Mouse (Mus musculus): ENCODE measurements at regions not wholly inside any gene's neighbourhood (a gene's known extent, or its start where the extent isn't known, plus 50 kb on each side); places are given as distances from the start of the nearest gene placed in this dataset.

DNA sequence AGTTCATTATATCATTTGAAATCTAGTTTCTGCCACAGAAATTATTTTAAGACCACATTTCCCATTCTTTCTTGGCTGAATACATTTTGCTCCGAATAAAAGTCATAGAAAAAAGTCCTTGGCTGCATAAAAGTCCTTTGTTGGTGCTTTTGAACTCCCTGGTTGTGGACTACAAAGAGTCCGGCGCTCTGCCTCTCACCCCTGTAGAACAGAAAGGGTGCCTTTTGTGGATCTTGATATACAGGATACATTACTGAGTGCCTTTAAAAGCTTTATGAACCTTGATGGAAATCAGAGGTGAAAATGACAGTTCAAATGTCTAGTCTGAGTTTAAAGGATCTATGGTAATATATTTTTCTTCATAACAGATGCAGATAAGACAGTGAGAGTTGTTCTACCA is 355.5 kb downstream of the Anxa1 start:
- Histone ChIP-seq H3K36me3 (ENCODE audit: control insufficient read depth, insufficient read depth, low read length) (no peaks in the 10 kb centered on the region), H3K9me3 (replicated peaks; ENCODE audit: control insufficient read depth, low read length) (no peaks in the 10 kb centered on the region), H3K27me3 (replicated peaks; ENCODE audit: control insufficient read depth, insufficient read depth, low read length) (no peaks in the 10 kb centered on the region), H3K27ac (ENCODE audit: low read depth, low read length) (no peak overlapping the region), H3K4me3 (ENCODE audit: low read depth, low read length) (no peak overlapping the region), H3K4me1 (ENCODE audit: control insufficient read depth, insufficient read depth, low read length) (no peaks in the 10 kb centered on the region), H3K4me2 (ENCODE audit: low read length) (no peak overlapping the region), H3K9ac (ENCODE audit: low read length) (no peak overlapping the region)
- WGBS, result 52% methylated on average over 3 of the region's 3 CpGs
- DNase-seq (ENCODE audit: low spot score) (peak; percentile 33), ATAC-seq (no peak)

DNA sequence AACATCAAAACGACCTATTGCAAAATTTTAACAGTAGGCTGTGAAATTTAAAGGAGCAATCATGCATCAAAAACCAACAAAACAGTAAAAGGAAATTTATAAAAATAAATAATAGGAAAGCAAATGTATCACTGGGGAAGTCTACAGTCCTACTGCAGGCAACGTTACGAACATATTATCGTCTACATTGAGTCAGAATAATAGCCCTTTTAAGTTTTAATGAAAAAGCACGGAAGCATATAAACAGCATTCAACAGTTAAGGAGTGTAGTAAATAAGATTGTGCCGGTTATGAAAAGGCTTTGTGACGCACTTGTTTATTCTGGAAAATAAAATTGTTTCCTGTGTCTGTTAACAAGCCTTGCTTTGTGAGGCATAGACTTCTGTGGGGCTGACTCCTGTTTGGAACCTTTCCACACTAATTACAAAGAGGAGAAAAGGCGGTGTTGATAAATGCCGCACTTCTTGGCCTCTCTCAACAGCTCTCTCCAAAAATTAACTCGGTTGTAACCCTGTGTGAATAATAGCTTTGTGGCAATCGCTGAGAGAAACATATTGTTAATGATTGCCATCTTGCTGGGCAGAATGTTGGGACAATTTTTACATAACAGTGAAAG is 363.0 kb downstream of the Anxa1 start:
- Histone ChIP-seq H3K9me3 (replicated peaks; ENCODE audit: control insufficient read depth, low read length) (no peaks in the 10 kb centered on the region), H3K36me3 (ENCODE audit: control insufficient read depth, insufficient read depth, low read length) (no peaks in the 10 kb centered on the region), H3K4me2 (ENCODE audit: low read length) (no peak overlapping the region), H3K27ac (ENCODE audit: low read depth, low read length) (no peak overlapping the region), H3K4me3 (ENCODE audit: low read depth, low read length) (no peak overlapping the region), H3K27me3 (replicated peaks; ENCODE audit: control insufficient read depth, insufficient read depth, low read length) (no peaks in the 10 kb centered on the region), H3K9ac (ENCODE audit: low read length) (no peak overlapping the region), H3K4me1 (ENCODE audit: control insufficient read depth, insufficient read depth, low read length) (peaks cover 5% of the 10 kb centered on the region; the same call in 1 of the 2 replicates)
- peak; percentile 79 for DNase-seq (ENCODE audit: low spot score)
- WGBS, result 16% methylated on average over 11 of the region's 11 CpGs
- ATAC-seq, result peak; percentile 82; the same call in 1 of the 2 replicates

GRCm38 (mm10) chr19:20014114-20014513 is 376.6 kb downstream of the Anxa1 start:
- no peaks in the 10 kb centered on the region for H3K36me3 ChIP-seq (ENCODE audit: control insufficient read depth, insufficient read depth, low read length)
- no peaks in the 10 kb centered on the region; the same call in 1 of the 2 replicates for H3K4me1 ChIP-seq (ENCODE audit: control insufficient read depth, insufficient read depth, low read length)
- WGBS, result 72% methylated on average over 4 of the region's 4 CpGs
- H3K4me2 ChIP-seq (ENCODE audit: low read length), result no peak overlapping the region
- no peaks in the 10 kb centered on the region for H3K27me3 ChIP-seq (replicated peaks; ENCODE audit: control insufficient read depth, insufficient read depth, low read length)
- no peak overlapping the region for H3K9ac ChIP-seq (ENCODE audit: low read length)
- DNase-seq (ENCODE audit: low spot score) (peak; percentile 32), ATAC-seq (no peak)
- no peaks in the 10 kb centered on the region; the same call in 1 of the 2 replicates for H3K9me3 ChIP-seq (replicated peaks; ENCODE audit: control insufficient read depth, low read length)
- no peak overlapping the region for H3K27ac ChIP-seq (ENCODE audit: low read depth, low read length)
- no peak overlapping the region for H3K4me3 ChIP-seq (ENCODE audit: low read depth, low read length)

GRCm38 (mm10) chr19:20009801-20010441 is 380.8 kb downstream of the Anxa1 start:
- 61% methylated on average over 12 of the region's 12 CpGs for WGBS
- peak; percentile 16 for DNase-seq (ENCODE audit: low spot score)
- H3K9me3 ChIP-seq (replicated peaks; ENCODE audit: control insufficient read depth, low read length), result no peaks in the 10 kb centered on the region
- H3K27me3 ChIP-seq (replicated peaks; ENCODE audit: control insufficient read depth, insufficient read depth, low read length), result no peaks in the 10 kb centered on the region
- no peak overlapping the region for H3K9ac ChIP-seq (ENCODE audit: low read length)
- no peak for ATAC-seq
- H3K36me3 ChIP-seq (ENCODE audit: control insufficient read depth, insufficient read depth, low read length), result no peaks in the 10 kb centered on the region
- H3K27ac ChIP-seq (ENCODE audit: low read depth, low read length), result no peak overlapping the region
- H3K4me3 ChIP-seq (ENCODE audit: low read depth, low read length), result no peak overlapping the region
- peak overlapping the region; percentile 4; the same call in 1 of the 2 replicates for H3K4me2 ChIP-seq (ENCODE audit: low read length)
- no peaks in the 10 kb centered on the region; the same call in 1 of the 2 replicates for H3K4me1 ChIP-seq (ENCODE audit: control insufficient read depth, insufficient read depth, low read length)

DNA sequence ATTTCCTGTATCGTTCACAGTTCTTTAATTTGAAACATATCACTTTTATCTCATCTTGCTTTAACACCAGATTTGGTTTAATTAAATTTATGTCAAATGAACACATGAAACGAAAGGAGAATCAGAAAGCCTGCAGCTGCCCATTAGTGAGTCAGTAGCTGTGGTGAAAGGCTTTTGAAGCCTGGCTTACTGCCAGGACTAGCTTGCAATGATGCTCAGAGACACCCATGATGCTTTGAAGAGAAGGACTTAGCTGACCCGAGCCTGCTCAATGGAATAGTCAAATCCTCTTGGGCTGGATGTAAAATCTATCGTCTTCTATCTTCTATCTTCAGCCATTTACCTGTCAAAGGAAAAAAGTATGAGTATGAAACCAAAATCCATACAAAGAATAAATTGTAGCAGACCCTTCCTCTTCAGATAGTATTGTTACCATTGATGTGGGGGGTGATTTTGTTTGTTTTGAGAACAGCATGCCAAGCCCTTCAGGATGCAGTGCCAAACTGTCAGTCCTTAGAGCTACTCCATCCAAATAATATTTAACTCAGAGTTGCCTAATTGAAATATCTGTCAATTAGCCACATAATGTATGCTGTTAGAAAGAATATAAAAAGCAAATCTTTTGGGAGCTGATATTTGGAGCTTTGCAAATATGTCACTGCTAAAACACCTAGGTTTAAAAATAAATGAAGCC is 384.7 kb downstream of the Anxa1 start:
- H3K27ac ChIP-seq (ENCODE audit: low read depth, low read length), result no peak overlapping the region
- WGBS, result 21% methylated on average over 4 of the region's 4 CpGs

DNA sequence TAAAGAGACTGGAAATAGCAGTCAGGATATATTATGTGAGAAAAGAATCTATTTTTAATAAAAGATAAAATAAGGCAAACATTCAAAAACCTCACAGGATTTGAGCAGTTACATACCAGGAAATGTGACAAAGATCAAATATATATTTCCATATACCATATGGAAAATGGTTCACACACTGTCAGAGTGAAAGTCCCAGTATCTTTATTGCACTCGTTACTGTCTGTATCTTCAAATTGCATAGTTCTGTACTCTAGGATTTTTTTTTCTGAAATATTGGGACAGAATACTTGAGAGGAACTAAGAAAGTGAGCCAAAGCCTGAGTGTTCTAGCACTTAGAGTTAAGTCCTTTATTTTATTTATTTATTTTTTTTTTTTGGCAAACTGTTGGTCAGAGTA is 403.5 kb downstream of the Anxa1 start:
- Histone ChIP-seq H3K27me3 (replicated peaks; ENCODE audit: control insufficient read depth, insufficient read depth, low read length) (no peaks in the 10 kb centered on the region), H3K36me3 (ENCODE audit: control insufficient read depth, insufficient read depth, low read length) (no peaks in the 10 kb centered on the region), H3K27ac (ENCODE audit: low read depth, low read length) (no peak overlapping the region), H3K4me2 (ENCODE audit: low read length) (no peak overlapping the region), H3K4me1 (ENCODE audit: control insufficient read depth, insufficient read depth, low read length) (no peaks in the 10 kb centered on the region), H3K9ac (ENCODE audit: low read length) (no peak overlapping the region), H3K4me3 (ENCODE audit: low read depth, low read length) (no peak overlapping the region), H3K9me3 (replicated peaks; ENCODE audit: control insufficient read depth, low read length) (no peaks in the 10 kb centered on the region)
- ATAC-seq, result no peak
- WGBS, result 84% methylated on average over 1 of the region's 1 CpGs
- no peak for DNase-seq (ENCODE audit: low spot score)

More for the DNA sequence above, 384.7 kb downstream of the Anxa1 start:
- ATAC-seq (peak; percentile 90), DNase-seq (ENCODE audit: low spot score) (peak; percentile 92)
- H3K27me3 ChIP-seq (replicated peaks; ENCODE audit: control insufficient read depth, insufficient read depth, low read length), result no peaks in the 10 kb centered on the region
- H3K4me3 ChIP-seq (ENCODE audit: low read depth, low read length), result no peak overlapping the region
- H3K36me3 ChIP-seq (ENCODE audit: control insufficient read depth, insufficient read depth, low read length), result no peaks in the 10 kb centered on the region
- no peaks in the 10 kb centered on the region for H3K9me3 ChIP-seq (replicated peaks; ENCODE audit: control insufficient read depth, low read length)
- H3K4me1 ChIP-seq (ENCODE audit: control insufficient read depth, insufficient read depth, low read length), result no peaks in the 10 kb centered on the region; the same call in 1 of the 2 replicates
- H3K4me2 ChIP-seq (ENCODE audit: low read length), result no peak overlapping the region
- no peak overlapping the region for H3K9ac ChIP-seq (ENCODE audit: low read length)

GRCm38 (mm10) chr19:19978816-19979215 is 411.9 kb downstream of the Anxa1 start:
- H3K4me3 ChIP-seq (ENCODE audit: low read depth, low read length), result no peak overlapping the region
- no peak overlapping the region for H3K9ac ChIP-seq (ENCODE audit: low read length)
- H3K4me2 ChIP-seq (ENCODE audit: low read length), result no peak overlapping the region
- WGBS, result 64% methylated on average over 6 of the region's 6 CpGs
- H3K27me3 ChIP-seq (replicated peaks; ENCODE audit: control insufficient read depth, insufficient read depth, low read length), result no peaks in the 10 kb centered on the region
- H3K9me3 ChIP-seq (replicated peaks; ENCODE audit: control insufficient read depth, low read length), result no peaks in the 10 kb centered on the region
- H3K4me1 ChIP-seq (ENCODE audit: control insufficient read depth, insufficient read depth, low read length), result no peaks in the 10 kb centered on the region
- no peaks in the 10 kb centered on the region for H3K36me3 ChIP-seq (ENCODE audit: control insufficient read depth, insufficient read depth, low read length)
- DNase-seq (ENCODE audit: low spot score) (no peak), ATAC-seq (no peak)
- no peak overlapping the region for H3K27ac ChIP-seq (ENCODE audit: low read depth, low read length)

DNA sequence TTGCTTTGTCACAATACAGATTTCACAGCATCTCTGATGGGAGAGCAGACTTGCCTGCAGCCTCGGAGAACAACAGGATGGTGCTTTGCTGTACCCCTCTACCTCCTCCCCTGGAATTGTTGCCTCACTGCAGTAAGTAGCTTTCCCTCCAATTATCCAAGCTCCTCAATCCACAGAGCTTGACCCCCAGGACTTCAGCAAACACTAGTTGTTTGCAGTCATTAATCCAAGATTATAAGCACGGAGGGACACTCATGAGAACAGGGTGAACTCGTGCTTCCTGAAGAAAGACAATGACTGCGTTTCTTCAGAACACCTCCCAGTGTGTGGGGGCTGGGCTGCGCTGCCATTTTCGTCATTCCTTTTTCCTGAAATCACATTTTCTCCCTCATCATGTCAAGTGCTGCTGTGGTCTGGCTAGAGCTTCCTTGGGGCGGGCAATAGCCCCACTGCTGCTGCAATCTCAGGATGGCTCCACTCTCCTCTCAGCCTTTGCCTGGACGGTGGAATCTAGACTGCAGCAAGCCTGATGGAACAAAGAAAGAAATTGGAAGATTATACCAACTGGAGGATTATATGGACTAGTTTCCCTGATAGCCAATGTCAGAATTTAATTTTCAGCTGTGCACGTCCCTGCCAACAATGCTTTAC is 413.0 kb downstream of the Anxa1 start:
- Histone ChIP-seq H3K27ac (ENCODE audit: low read depth, low read length) (no peak overlapping the region), H3K4me3 (ENCODE audit: low read depth, low read length) (no peak overlapping the region), H3K4me1 (ENCODE audit: control insufficient read depth, insufficient read depth, low read length) (no peaks in the 10 kb centered on the region), H3K36me3 (ENCODE audit: control insufficient read depth, insufficient read depth, low read length) (no peaks in the 10 kb centered on the region), H3K27me3 (replicated peaks; ENCODE audit: control insufficient read depth, insufficient read depth, low read length) (no peaks in the 10 kb centered on the region), H3K9me3 (replicated peaks; ENCODE audit: control insufficient read depth, low read length) (no peaks in the 10 kb centered on the region), H3K9ac (ENCODE audit: low read length) (no peak overlapping the region), H3K4me2 (ENCODE audit: low read length) (peak overlapping the region; percentile 28)
- WGBS, result 17% methylated on average over 9 of the region's 9 CpGs
- DNase-seq (ENCODE audit: low spot score) (peak; percentile 23), ATAC-seq (peak; percentile 46)

All from forebrain, embryonic 14.5 days (tissue).